Mouse (Mus musculus) liver, embryonic 14 days (tissue): ENCODE results near the gene Mb21d2. TPM values are rescaled to one million over a fixed set of nuclear protein-coding genes. Genes with fewer than 3 reads are reported as not detected.

Experiments
- polyA plus RNA-seq: library from polyadenylated mRNA; depleted of rRNA; stranded (reverse); fragments of >200 nt; gene quantifications from 2 replicates; pipeline ENCODE4 v1.2.3, GENCODE M21; 2012; rRNA removed

Gene Mb21d2
- 1.0 and 1.1 TPM in 2 replicates for polyA plus RNA-seq

DNA sequence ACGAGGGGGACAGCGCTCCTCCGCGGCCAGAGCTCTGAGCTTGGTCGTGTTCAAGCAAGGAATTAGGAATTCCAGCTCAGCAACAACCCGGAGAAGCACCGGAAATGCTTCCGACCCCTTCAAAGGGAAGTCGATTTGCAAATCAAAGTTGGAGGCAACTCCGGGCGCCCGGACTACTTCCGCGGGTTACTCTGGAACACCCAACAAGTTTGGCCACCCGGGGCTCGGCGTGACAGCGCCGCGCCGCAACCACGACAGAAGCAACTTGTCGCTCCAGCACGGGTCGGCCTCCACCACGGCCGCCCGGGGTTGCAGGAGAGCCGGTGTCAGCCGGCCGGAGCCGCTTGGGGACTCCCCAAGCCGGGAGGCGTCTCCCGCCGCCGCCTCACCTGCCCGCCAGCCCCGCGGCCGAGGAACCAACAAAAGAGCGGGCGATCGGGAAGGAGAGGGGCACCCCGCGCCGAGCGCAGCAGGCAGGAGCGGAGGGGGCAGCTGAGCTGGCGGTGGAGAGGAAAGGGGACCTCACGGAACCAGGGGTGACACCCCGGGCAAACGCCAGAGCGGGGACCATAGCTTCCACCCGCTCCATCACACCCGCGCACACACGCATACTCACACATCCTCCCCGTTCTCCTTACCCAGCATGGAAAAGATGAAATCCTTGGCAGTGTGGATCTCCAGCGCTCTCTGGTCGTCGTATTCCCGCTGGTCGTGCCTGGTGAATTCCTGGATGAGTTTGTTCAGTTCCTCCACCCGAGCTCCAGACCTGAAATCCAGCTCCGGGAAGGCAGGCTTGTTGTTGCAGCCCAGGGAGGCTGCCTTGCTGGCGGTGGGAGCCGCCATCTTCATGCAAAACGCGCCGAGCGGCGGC is at the start of gene Mb21d2:
Gene Mb21d2, minus strand, starts transcription at position 859 of the 871 bp plus-strand sequence.

Other genes starting within 250 kb of the Mb21d2 start
- gene Fgf12, start 176.6 kb downstream of the Mb21d2 start, polyA plus RNA-seq: 0.02 and 0.07 TPM in 2 replicates